Mouse (Mus musculus) layer of hippocampus, adult 8-10 months (tissue): ENCODE results near the gene Tex14. TPM values are rescaled to one million over a fixed set of nuclear protein-coding genes. Genes with fewer than 3 reads are reported as not detected.
"Not testable (repeated sequence)": the region's sequence is repeated elsewhere in the genome, so short reads cannot be mapped to it uniquely, and the experiment has no call there.

Experiments
- DNase-seq, 2 experiments: peaks; one replicate each; pipeline ENCODE4 v3.0.0; 2022; ENCODE audit warnings: low spot score in 2 of 2
- total RNA-seq, 4 experiments: library from RNA; stranded (reverse); gene quantifications; 2 replicates each; pipeline ENCODE4 v1.2.4; 2022

Tex14 gene
- total RNA-seq, 4 experiments from 2014 or later: 0.08 to 1.2 (median 0.53) TPM

GRCm38 (mm10) chr11:87448476-87449199 is 43.8 kb downstream of the Tex14 start:
- peak; percentile 35 to 62 for DNase-seq

GRCm38 (mm10) chr11:87449200-87449547 is 44.3 kb downstream of the Tex14 start:
- DNase-seq: no peak

- DNase-seq: not testable (repeated sequence)
Observed at GRCm38 (mm10) chr11:87449847-87450246, 45.0 kb downstream of the Tex14 start.

- DNase-seq: not testable (repeated sequence)
Observed at GRCm38 (mm10) chr11:87452779-87453178, 47.9 kb downstream of the Tex14 start.

- no peak for DNase-seq
Observed at GRCm38 (mm10) chr11:87453216-87454034, 48.6 kb downstream of the Tex14 start.

- no peak for DNase-seq
Observed at GRCm38 (mm10) chr11:87454035-87454690, 49.3 kb downstream of the Tex14 start.

- no peak for DNase-seq
Observed at GRCm38 (mm10) chr11:87455573-87455972, 50.7 kb downstream of the Tex14 start.

- no peak for DNase-seq
Observed at GRCm38 (mm10) chr11:87455984-87456383, 51.1 kb downstream of the Tex14 start.

GRCm38 (mm10) chr11:87460566-87460965 is 55.7 kb downstream of the Tex14 start:
- no peak for DNase-seq

GRCm38 (mm10) chr11:87461780-87462460 is 57.1 kb downstream of the Tex14 start:
- DNase-seq: peak; percentile 75 to 79

- peak in 1 of 2 experiments; percentile 68 for DNase-seq
Observed at GRCm38 (mm10) chr11:87462461-87463242, 57.8 kb downstream of the Tex14 start.

GRCm38 (mm10) chr11:87463243-87463540 is 58.3 kb downstream of the Tex14 start:
- DNase-seq: no peak

GRCm38 (mm10) chr11:87463792-87464430 is 59.0 kb downstream of the Tex14 start:
- DNase-seq: not testable (repeated sequence)

- DNase-seq: no peak
Observed at GRCm38 (mm10) chr11:87465990-87466593, 61.2 kb downstream of the Tex14 start.

- no peak for DNase-seq
Observed at GRCm38 (mm10) chr11:87467491-87468277, 62.8 kb downstream of the Tex14 start.

GRCm38 (mm10) chr11:87468278-87468655 is 63.4 kb downstream of the Tex14 start:
- no peak for DNase-seq

GRCm38 (mm10) chr11:87468706-87469315 is 63.9 kb downstream of the Tex14 start:
- DNase-seq: no peak

GRCm38 (mm10) chr11:87470807-87471698 is 66.2 kb downstream of the Tex14 start:
- peak; percentile 45 to 63 for DNase-seq
